Mouse (Mus musculus): ENCODE measurements around the gene Tecr. TPM values are rescaled to one million over a fixed set of nuclear protein-coding genes. Genes with fewer than 3 reads are reported as not detected.

The Tecr gene
- polyA plus RNA-seq, 1 experiment from 2014 or later: 561 TPM

DNA sequence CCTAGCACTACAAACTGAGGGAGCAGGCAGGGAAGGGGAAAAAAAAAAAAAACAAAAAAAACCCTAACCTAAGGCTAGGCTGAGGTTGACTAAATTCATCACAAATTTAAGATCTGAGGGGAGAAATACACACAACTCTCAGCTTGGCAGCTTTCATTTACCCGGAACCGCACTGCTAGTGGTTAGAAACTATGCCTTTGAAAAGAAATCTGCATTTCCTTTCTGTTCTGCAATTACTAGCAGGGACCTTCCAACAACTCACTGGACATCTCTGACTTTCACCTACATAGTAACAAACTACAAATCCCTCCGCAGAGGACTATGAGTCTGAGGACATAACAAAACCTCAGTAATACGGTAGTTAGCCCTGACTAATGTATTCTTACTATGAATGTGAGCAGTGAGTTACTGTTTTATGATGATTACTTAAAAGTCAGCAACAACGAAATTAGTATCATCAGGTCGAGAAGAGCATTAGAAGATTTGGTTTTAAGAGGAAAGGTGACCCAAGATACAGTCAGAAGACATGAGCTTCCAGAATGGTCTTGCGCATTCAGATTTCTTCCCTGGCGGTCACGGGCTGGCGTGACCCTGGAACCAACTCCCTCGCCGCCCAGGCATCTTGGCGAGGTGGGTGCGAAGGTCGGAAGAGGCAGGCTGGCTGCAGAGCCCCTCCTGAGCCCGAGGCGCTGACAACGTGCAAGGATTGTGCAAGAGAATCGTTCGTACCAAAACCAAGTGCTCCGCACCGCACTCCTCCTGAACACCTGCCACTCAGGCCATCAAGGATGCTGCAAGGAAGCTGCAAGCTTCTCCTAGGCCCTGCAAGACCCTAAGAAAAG, 14.2 kb downstream of the Tecr start:
- no peak for ATAC-seq (ENCODE audit: insufficient read depth, low FRiP score, low read depth)
- 3% methylated on average over 22 of the region's 22 CpGs for WGBS
- H3K4me2 ChIP-seq: peak overlapping the region; percentile 88
- peak overlapping the region; percentile 82 for H3K9ac ChIP-seq
- H3K9me3 ChIP-seq: no peaks in the 10 kb centered on the region
- H3K27ac ChIP-seq: peak overlapping the region; percentile 90
- no peaks in the 10 kb centered on the region for H3K27me3 ChIP-seq (replicated peaks)
- H3K36me3 ChIP-seq: no peaks in the 10 kb centered on the region
- peaks cover 16% of the 10 kb centered on the region for H3K4me1 ChIP-seq
- H3K4me3 ChIP-seq (replicated peaks): peak overlapping the region; percentile 64

GRCm38 (mm10) chr8:83592682-83593081, 15.1 kb downstream of the Tecr start:
- Histone ChIP-seq H3K4me1 (peaks cover 16% of the 10 kb centered on the region), H3K4me2 (peak overlapping the region; percentile 88), H3K27ac (no peak overlapping the region), H3K27me3 (replicated peaks) (no peaks in the 10 kb centered on the region), H3K4me3 (replicated peaks) (peak overlapping the region; percentile 64), H3K9me3 (no peaks in the 10 kb centered on the region), H3K9ac (no peak overlapping the region), H3K36me3 (no peaks in the 10 kb centered on the region)
- ATAC-seq (ENCODE audit: insufficient read depth, low FRiP score, low read depth): no peak
- whole genome bisulfite sequencing: 66% methylated on average over 3 of the region's 3 CpGs

DNA sequence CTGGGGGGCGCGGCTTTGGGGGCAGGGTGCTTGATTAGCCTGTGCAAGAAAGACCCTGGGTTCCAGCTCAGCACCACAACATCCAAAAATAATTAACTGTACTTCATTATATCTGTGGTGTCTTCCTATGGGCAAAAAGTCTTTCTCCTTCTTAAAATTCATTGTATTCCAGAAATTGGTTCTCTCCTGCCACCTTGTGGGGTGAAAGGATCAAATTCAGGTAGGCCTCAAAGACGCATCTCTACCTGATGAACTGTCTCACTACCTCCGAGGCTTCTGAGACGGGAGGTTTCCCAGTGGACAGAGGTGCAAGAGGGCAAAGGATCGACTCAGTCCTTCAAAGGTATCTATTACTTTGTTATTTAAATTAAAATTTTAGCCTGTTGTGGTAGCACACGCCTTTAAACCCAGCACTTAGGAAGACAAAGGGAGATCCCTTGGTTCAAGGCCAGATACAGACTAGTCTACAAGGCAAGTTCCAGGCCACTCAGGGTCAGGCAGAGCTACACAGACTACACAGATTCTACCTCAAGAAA, 17.2 kb downstream of the Tecr start:
- Histone ChIP-seq H3K27me3 (replicated peaks) (no peaks in the 10 kb centered on the region), H3K4me1 (peaks cover 16% of the 10 kb centered on the region), H3K9ac (no peak overlapping the region), H3K36me3 (no peaks in the 10 kb centered on the region), H3K9me3 (no peaks in the 10 kb centered on the region), H3K4me3 (replicated peaks) (no peak overlapping the region), H3K4me2 (no peak overlapping the region), H3K27ac (no peak overlapping the region)
- no peak for ATAC-seq (ENCODE audit: insufficient read depth, low FRiP score, low read depth)
- WGBS: 78% methylated on average over 7 of the region's 7 CpGs

DNA sequence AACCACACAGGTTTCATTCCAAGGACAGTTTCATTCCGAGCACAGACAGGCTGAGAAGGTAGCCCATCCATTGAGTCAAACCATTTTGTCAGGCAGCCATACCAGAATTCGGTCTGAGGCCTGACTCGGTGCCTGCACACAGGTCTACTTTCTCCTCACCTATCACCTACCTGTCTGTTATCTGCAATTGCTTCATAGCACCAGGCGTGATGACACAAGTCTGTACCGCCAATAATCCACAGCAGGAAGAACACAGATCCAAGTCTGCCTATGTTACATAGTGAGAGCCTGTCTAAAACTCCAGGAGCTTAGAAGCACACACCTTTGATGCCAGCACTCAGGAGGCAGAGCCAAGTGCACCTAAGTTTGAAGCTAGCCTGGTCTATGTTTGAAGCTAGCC, 18.9 kb downstream of the Tecr start:
- no peak for ATAC-seq (ENCODE audit: insufficient read depth, low FRiP score, low read depth)
- Histone ChIP-seq H3K27ac (no peak overlapping the region), H3K9ac (no peak overlapping the region), H3K4me3 (replicated peaks) (no peak overlapping the region), H3K27me3 (replicated peaks) (no peaks in the 10 kb centered on the region), H3K4me2 (no peak overlapping the region), H3K4me1 (peaks cover 16% of the 10 kb centered on the region), H3K36me3 (no peaks in the 10 kb centered on the region), H3K9me3 (no peaks in the 10 kb centered on the region)
- WGBS: 88% methylated on average over 5 of the region's 5 CpGs

DNA sequence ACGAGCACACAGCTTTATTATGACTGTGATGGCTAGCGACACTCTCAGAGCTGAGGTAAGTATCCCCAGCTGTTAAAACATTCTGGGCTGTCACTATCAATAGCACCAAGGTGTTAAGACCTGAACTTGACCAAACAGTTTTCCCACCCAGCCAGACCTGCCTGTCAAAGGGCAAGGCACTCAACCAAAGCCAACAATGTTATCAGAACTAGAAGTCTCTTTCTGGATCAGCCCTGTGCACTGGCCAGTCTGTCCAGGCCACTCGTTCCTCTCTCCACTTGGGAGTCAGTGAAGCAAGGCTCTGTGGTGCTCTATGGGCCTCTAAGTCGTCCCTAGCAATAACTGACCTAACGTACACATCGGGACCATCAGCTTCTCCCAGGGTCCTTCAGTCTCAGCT, 20.1 kb downstream of the Tecr start:
- H3K9me3 ChIP-seq: no peaks in the 10 kb centered on the region
- H3K4me1 ChIP-seq: peaks cover 9% of the 10 kb centered on the region
- no peak overlapping the region for H3K27ac ChIP-seq
- H3K36me3 ChIP-seq: no peaks in the 10 kb centered on the region
- ATAC-seq (ENCODE audit: insufficient read depth, low FRiP score, low read depth): no peak
- no peaks in the 10 kb centered on the region for H3K27me3 ChIP-seq (replicated peaks)
- no peak overlapping the region for H3K4me3 ChIP-seq (replicated peaks)
- no peak overlapping the region for H3K9ac ChIP-seq
- H3K4me2 ChIP-seq: no peak overlapping the region
- 64% methylated on average over 6 of the region's 6 CpGs for whole genome bisulfite sequencing

DNA sequence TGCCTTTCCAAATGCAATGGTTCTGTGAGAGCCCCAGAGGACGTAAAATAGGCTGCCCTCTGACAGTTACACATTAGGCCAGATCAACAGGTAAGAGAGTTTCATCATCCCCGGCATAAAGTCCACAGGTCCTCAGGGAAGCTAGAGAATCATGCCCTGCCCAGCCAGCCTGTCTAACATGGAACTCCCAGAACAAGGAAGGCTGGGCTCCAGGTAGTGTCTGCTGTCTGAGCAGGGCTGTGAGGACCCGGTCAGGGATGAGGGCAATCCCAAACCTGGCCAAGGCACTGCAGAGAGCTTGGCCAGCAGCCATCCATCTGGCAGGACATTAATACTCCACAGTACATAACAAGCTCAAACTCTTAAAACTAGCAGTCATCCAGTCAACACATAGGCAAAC, 22.4 kb downstream of the Tecr start:
- no peaks in the 10 kb centered on the region for H3K36me3 ChIP-seq
- no peak overlapping the region for H3K4me3 ChIP-seq (replicated peaks)
- no peak overlapping the region for H3K4me2 ChIP-seq
- no peaks in the 10 kb centered on the region for H3K27me3 ChIP-seq (replicated peaks)
- WGBS: 66% methylated on average over 3 of the region's 3 CpGs
- no peak for ATAC-seq (ENCODE audit: insufficient read depth, low FRiP score, low read depth)
- H3K9ac ChIP-seq: no peak overlapping the region
- no peak overlapping the region for H3K27ac ChIP-seq
- 0 out of 2 replicates have a peak, but pooled peaks cover 6% of the 10 kb centered on the region for H3K4me1 ChIP-seq
- H3K9me3 ChIP-seq: no peaks in the 10 kb centered on the region

GRCm38 (mm10) chr8:83584771-83585170, 23.0 kb downstream of the Tecr start:
- Histone ChIP-seq H3K27ac (no peak overlapping the region), H3K9ac (no peak overlapping the region), H3K36me3 (no peaks in the 10 kb centered on the region), H3K27me3 (replicated peaks) (no peaks in the 10 kb centered on the region), H3K9me3 (no peaks in the 10 kb centered on the region), H3K4me3 (replicated peaks) (no peak overlapping the region), H3K4me2 (no peak overlapping the region), H3K4me1 (0 out of 2 replicates have a peak, but pooled peaks cover 6% of the 10 kb centered on the region)
- WGBS: 79% methylated on average over 1 of the region's 1 CpGs
- ATAC-seq (ENCODE audit: insufficient read depth, low FRiP score, low read depth): no peak

- H3K4me2 ChIP-seq: no peak overlapping the region
- no peak overlapping the region for H3K4me3 ChIP-seq (replicated peaks)
- 87% methylated on average over 15 of the region's 15 CpGs for WGBS
- no peak overlapping the region for H3K9ac ChIP-seq
- H3K4me1 ChIP-seq: peaks cover 18% of the 10 kb centered on the region
- no peak for ATAC-seq (ENCODE audit: insufficient read depth, low FRiP score, low read depth)
- H3K36me3 ChIP-seq: no peaks in the 10 kb centered on the region
- H3K27me3 ChIP-seq (replicated peaks): no peaks in the 10 kb centered on the region
- H3K9me3 ChIP-seq: no peaks in the 10 kb centered on the region
- no peak overlapping the region for H3K27ac ChIP-seq
Measured at GRCm38 (mm10) chr8:83583236-83583635, 24.5 kb downstream of the Tecr start.

- ATAC-seq (ENCODE audit: insufficient read depth, low FRiP score, low read depth): no peak
- no peaks in the 10 kb centered on the region for H3K9me3 ChIP-seq
Measured at GRCm38 (mm10) chr8:83582226-83582625, 25.5 kb downstream of the Tecr start.

GRCm38 (mm10) chr8:83580826-83581225, 26.9 kb downstream of the Tecr start:
- no peak for ATAC-seq (ENCODE audit: insufficient read depth, low FRiP score, low read depth)
- Histone ChIP-seq H3K4me2 (no peak overlapping the region), H3K4me1 (peaks cover 35% of the 10 kb centered on the region), H3K27ac (no peak overlapping the region), H3K4me3 (replicated peaks) (no peak overlapping the region), H3K36me3 (no peaks in the 10 kb centered on the region), H3K9me3 (no peaks in the 10 kb centered on the region), H3K27me3 (replicated peaks) (no peaks in the 10 kb centered on the region), H3K9ac (no peak overlapping the region)
- WGBS: 85% methylated on average over 8 of the region's 8 CpGs

More at GRCm38 (mm10) chr8:83582226-83582625, 25.5 kb downstream of the Tecr start:
- Histone ChIP-seq H3K27ac (no peak overlapping the region), H3K4me1 (peaks cover 24% of the 10 kb centered on the region), H3K9ac (no peak overlapping the region), H3K27me3 (replicated peaks) (no peaks in the 10 kb centered on the region), H3K36me3 (no peaks in the 10 kb centered on the region), H3K4me3 (replicated peaks) (no peak overlapping the region), H3K4me2 (no peak overlapping the region)
- WGBS: 81% methylated on average over 8 of the region's 8 CpGs

- Histone ChIP-seq H3K4me3 (replicated peaks) (no peak overlapping the region), H3K27ac (no peak overlapping the region), H3K9ac (no peak overlapping the region), H3K4me1 (peaks cover 44% of the 10 kb centered on the region), H3K4me2 (no peak overlapping the region), H3K9me3 (no peaks in the 10 kb centered on the region), H3K27me3 (replicated peaks) (no peaks in the 10 kb centered on the region), H3K36me3 (no peaks in the 10 kb centered on the region)
- no peak for ATAC-seq (ENCODE audit: insufficient read depth, low FRiP score, low read depth)
- WGBS: 72% methylated on average over 8 of the region's 8 CpGs
Measured at GRCm38 (mm10) chr8:83579676-83580075, 28.1 kb downstream of the Tecr start.

Data from stomach, embryonic 15.5 days (tissue).